Mouse (Mus musculus) urinary bladder, postnatal 14 days (tissue): ENCODE measurements at regions not wholly inside any gene's neighbourhood (a gene's known extent, or its start where the extent isn't known, plus 50 kb on each side); places are given as distances from the start of the nearest gene placed in this dataset.

Experiments used
- DNase-seq: peaks from one replicate; pipeline ENCODE4 v3.0.0; 2021; ENCODE audit warnings: low spot score

DNA sequence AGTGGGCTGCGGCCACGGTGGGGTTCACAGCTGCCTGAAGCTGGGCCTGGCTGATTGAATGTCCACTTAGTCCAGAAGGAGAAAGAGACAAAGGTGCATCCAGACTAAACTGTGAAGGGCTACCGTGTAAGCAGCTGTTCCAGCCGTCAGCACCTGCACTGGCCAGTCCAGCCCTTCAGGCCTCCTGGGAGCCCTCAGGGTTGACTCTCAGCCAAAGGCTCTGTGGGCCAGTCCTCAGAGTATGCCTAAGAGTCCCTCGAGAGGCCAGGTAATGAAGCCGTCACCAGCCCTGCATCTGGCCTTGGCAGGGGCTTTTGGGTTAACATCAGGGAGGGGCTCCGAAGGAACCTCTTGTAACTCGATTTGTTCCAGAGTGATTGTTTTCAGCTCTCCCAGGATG lies 187.4 kb downstream of the Gpd2 start:
- DNase-seq = no peak

- no peak for DNase-seq
Measured at GRCm38 (mm10) chr2:57425439-57425838, 188.0 kb downstream of the Gpd2 start.

- DNase-seq = no peak
Measured at GRCm38 (mm10) chr2:57450996-57451770, 213.7 kb downstream of the Gpd2 start.

- peak; percentile 6 for DNase-seq
Measured at GRCm38 (mm10) chr2:57453896-57454679, 216.7 kb downstream of the Gpd2 start.

DNA sequence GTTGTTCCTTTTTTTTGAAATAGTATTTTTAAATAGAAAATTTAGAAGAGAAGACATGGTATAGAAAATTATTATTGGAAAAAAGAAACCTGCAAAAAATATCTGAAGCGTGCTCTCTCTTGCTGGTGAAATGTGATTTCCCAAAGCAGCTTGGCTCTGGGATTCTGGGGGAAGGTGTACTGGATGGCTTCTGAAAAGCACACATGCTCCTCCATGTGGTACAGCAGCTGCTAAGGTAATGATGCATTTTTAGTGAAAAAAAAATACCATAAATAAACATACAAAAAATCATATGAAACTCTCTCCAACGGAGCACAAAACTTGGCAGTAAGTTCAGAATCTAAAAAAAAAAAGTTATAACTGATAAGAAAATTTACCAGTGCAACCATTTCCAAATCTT lies 222.5 kb downstream of the Gpd2 start:
- DNase-seq = no peak

DNA sequence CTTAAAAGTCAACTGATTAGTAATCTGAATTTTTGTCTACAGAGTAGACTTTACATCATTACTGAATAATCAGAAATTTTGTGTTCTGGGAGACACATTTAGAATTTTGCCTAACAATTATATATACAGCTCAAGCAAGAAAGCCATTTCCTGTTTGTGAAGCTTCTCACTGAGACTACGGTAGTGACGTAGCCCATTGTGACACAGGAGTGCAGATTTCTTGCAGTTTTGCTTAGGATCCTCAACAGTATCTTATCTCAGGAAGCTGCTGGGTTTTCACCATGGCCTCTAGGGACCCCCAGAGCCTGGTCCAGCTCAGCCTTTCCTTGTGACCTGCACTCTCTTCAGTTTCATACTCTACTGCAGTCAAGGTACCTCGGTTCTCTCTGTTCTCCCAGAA lies 236.4 kb downstream of the Gpd2 start:
- DNase-seq = no peak

DNA sequence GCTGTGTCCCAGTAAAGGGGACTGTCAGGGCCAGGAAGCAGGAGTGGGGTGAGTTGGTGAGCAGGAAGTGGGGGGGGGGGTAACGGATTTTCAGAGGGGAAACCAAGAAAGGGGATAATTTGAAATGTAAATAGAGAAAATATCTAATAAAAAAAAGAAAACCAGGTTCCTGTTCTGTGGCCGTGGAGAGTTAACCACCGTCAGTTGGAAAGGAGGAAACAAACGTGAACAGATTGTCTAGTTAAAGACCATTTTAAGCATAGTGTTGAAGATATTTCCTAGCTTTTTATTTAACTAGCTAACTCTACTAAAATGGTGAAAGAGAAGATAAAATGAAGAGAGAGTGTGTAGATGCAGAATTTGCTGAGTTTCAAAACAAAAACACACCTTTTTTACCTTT lies 254.7 kb downstream of the Gpd2 start:
- DNase-seq = no peak

- no peak for DNase-seq
Measured at GRCm38 (mm10) chr2:57492914-57493621, 255.6 kb downstream of the Gpd2 start.

DNA sequence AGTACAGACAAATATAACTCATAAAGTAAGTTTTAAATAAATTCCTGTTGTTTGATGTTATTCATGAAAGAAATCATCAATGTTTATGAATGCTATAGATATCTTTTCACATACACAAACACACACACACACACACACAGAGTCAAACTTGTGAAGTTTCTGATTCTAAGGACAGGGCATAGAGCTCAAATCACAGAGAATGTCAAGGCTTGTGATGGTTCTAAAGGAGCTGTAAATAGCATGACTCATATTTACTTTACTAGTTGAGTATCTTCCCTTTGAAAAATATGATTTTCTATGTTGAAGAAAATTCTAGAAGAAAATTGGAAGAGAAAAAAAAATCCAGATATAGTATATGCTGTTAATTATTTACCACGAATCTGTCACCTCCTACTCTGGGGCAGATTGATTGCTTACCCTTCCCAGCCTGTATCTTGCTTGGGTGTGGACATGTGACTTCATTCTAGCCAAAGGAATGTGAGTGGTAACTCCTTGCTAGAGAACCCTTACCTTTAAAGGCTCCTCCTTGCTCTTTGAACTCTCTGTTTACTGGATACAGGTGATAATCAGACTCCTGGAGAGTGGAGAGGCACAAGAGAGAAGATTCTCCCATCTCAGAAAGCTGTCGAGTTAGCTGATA lies 259.0 kb downstream of the Gpd2 start:
- no peak for DNase-seq

- DNase-seq = no peak
Measured at GRCm38 (mm10) chr2:57497933-57498332, 260.5 kb downstream of the Gpd2 start.

DNA sequence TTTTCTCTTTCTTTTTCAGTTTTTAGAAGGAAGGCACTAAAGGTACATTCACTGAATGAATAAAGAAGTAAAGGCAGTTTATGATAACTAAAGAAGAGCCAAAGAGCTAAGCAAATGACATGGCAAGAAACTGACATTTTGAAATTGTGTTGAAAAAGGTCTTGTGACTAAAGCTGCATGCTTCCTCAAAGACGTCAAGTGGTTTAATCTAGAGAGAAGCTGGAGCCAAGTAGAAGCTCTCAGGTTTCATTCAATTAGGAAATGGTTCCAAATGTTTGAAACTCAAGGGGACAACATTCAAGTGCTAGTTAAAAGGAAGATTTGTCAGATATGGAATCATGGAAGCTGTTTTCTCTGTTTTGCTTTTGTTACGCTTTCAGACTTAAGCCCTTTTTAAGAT lies 267.2 kb downstream of the Gpd2 start:
- no peak for DNase-seq

- DNase-seq = no peak
Measured at GRCm38 (mm10) chr2:57522465-57522864, 285.0 kb downstream of the Gpd2 start.

DNA sequence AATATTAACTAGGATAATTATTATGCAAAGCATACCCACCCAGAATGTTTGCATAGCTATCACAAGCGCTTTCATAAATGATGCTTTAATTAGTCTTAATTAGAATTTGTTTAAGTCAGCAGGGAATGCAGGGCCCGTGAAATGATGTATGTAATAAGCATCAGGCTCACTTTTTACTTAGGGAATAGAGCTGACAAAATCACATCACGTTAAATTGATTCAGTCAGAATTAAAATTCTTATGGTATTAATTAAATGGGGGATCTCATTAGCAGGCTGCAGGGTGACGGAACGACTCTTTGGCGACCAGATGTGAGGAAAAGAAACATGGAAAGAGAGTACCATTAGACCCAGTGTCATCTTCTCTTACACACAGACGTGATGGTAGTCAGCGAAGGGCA lies 285.5 kb downstream of the Gpd2 start:
- DNase-seq = no peak

- no peak for DNase-seq
Measured at GRCm38 (mm10) chr2:57527966-57528365, 290.5 kb downstream of the Gpd2 start.

DNA sequence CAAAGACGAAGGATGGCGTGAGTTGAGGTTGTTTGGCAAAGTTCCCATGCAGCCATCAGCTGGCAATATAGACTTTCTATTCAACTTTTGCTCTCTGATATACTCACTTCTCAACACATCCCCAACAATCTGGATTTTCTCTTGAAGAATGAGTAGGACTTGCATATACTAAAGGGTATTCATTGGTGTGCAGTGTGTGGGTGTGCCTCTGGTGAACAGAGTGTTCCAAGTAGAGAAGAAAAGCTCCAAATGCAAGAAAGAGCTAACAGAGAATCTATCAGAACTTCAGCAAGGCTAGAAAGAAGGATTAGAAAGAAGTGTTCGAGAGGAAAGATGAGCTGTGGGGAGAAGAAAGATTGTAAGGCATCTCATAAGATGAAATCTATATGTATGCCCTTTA lies 302.4 kb downstream of the Gpd2 start:
- no peak for DNase-seq

GRCm38 (mm10) chr2:57565258-57565657 lies 327.8 kb downstream of the Gpd2 start:
- no peak for DNase-seq

GRCm38 (mm10) chr2:57566103-57566502 lies 328.7 kb downstream of the Gpd2 start:
- DNase-seq = no peak

- DNase-seq = no peak
Measured at GRCm38 (mm10) chr2:57567183-57567582, 329.7 kb downstream of the Gpd2 start.

- no peak for DNase-seq
Measured at GRCm38 (mm10) chr2:57587065-57587464, 349.6 kb downstream of the Gpd2 start.

DNA sequence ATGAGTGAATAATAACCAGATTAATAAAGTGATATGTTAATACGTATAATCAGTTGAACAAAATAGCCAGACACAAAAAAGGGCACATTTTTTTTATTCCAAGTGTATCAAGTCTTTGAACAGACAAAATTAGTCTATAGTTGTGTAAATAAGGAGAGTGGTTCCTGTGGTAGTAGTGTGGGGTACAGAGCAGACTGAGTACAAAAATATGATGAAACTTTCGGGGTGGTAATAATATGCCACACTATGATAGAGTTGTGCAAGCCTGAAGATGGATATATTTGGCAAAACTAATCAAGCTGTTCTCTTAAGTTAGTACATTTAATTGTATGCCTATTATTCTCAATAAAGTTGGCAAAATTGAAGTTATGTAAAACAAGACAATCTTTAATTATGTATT lies 356.1 kb downstream of the Gpd2 start:
- DNase-seq = no peak

DNA sequence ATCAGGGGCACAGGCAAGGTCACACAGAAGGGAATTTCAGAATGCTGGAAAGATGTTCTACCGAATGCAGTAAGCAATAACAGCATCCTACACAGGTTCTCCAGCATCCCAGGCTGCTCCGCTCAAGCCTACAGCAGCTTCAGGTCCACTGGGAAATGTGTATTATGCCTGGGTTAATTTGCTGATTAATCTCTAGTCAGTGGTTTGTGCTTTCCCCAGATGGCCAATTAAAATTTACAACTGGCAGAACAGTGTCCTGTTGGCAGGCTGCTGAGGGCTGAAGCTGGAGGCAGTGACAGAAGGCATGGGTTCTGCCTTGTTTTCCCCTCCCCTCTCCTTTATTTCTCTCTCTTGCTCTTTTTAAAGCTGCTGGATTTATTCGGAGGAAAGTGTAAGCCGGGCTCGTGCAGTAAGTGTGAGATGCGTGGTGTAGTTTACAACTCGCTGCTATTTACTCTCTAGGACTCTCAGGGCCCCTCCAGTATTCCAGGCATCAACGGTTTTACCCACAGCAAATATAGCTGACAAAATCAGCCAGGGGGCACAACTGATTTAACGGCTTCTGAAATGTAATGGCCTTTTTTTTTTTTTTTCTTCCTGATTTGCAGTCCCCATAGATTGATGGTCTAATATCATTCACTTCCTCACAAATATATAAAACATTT lies 360.4 kb downstream of the Gpd2 start:
- no peak for DNase-seq

- no peak for DNase-seq
Measured at GRCm38 (mm10) chr2:57611599-57611998, 374.2 kb downstream of the Gpd2 start.
